Mouse (Mus musculus): ENCODE data around the gene Pdhx. TPM values are rescaled to one million over a fixed set of nuclear protein-coding genes. Genes with fewer than 3 reads are reported as not detected.

Gene Pdhx
- 10 to 100 TPM; 52.9 to 54.1 TPM for total RNA-seq (2021)
- long read RNA-seq, experiment 1, transcript Pdhx-201 (11 exons, 2,506 nt) = major isoform, 88 of 100 reads
- long read RNA-seq, experiment 1, partial matches to known transcripts = 3 of 100 reads
- long read RNA-seq, experiment 1, other reads (novel, unspliced or antisense) = 9 of 100 reads
- long read RNA-seq, experiment 2, transcript Pdhx-201 (11 exons, 2,506 nt) = major isoform, 61 of 66 reads
- long read RNA-seq, experiment 2, partial matches to known transcripts = 4 of 66 reads
- long read RNA-seq, experiment 2, other reads (novel, unspliced or antisense) = 1 of 66 reads

GRCm38 (mm10) chr2:103073219-103073982, at the start of gene Pdhx, which contains the start of gene Apip:
Pdhx (minus strand) TSS chr2:103073513.
Apip (plus strand) TSS chr2:103073675.
- DNase-seq (ENCODE audit: low spot score in 2 of 2) = peak; percentile 100

DNA sequence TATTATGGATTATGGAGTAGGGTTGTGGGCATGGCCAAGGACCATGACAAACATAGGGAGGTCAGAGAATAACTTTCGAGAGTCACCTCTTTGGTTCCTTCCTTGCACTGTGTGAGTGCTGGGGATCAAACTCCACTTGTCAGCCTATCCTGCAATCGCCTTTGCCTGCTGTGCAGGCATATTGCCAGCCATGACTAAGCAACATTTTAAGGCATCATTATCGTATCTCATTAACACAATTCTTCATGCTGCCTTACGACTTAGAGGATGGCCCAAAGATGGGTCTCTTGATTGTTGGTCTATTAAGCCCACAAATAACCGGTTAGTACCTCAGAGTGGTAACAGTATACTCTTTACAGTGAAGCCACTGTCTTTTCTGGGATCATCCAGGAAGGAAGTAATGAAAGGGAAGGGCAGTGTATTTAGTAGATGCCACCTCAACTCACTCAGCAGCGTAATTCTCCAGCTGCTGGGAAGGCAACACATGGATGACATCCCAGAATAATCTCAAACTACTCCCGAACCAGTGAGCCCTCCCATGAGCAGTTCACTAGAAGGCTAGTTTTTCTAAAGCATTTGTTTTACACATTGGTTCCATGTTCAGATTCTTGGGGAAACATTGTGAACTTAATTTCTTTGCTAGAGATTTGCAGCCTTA, 46.0 kb upstream of the Pdhx start:
- no peak for DNase-seq (ENCODE audit: low spot score in 2 of 2)

- no peak for DNase-seq (ENCODE audit: low spot score in 2 of 2)
Measured at GRCm38 (mm10) chr2:103118324-103119196, 45.2 kb upstream of the Pdhx start.

- no peak for DNase-seq (ENCODE audit: low spot score in 2 of 2)
Measured at GRCm38 (mm10) chr2:103117212-103117611, 43.9 kb upstream of the Pdhx start.

DNA sequence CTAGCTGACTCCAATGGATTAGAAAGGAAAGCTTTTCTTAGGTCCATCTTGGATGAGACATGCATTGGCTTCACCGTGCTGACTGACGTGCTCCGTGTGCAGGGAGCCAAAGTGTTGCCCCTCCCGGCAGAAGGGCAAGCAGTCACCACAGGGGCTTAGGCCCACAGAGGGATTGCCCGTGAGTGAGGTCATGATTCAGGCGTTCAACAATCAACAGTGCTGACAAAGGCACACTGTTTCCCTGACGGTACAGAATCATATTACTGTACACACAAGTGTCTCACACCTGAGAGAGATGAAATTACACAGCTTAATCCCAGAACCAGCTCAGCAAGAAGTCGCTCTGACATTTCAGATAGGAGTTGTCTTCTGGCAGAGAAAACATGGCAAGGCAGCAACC, 38.4 kb upstream of the Pdhx start:
- no peak for DNase-seq (ENCODE audit: low spot score in 2 of 2)

- DNase-seq (ENCODE audit: low spot score in 2 of 2) = no peak
Measured at GRCm38 (mm10) chr2:103106172-103106571, 32.9 kb upstream of the Pdhx start.

GRCm38 (mm10) chr2:103102595-103102994, 29.3 kb upstream of the Pdhx start:
- no peak for DNase-seq (ENCODE audit: low spot score in 2 of 2)

DNA sequence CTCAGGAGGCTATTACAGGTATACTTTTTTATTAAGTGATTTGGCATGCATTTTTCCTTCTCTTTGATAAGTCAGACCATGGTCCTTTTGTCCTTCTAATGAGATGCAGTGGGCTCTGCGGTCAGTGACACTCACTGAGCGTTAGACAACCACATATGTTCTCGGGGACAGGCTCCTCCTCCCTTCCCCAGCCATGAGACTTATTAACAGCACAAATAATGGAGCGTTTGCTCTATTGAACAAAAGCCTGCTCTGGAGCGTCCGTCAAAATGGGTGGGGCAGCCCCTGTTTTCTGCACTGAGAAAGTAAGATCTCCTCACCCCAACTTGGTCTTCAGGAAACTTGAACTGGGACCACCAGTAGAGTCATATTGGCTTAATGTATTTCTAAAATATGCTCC, 16.2 kb upstream of the Pdhx start:
- no peak for DNase-seq (ENCODE audit: low spot score in 2 of 2)

GRCm38 (mm10) chr2:103088099-103088498, 14.8 kb upstream of the Pdhx start:
- no peak for DNase-seq (ENCODE audit: low spot score in 2 of 2)

GRCm38 (mm10) chr2:103086432-103086831, 13.1 kb upstream of the Pdhx start:
- peak in 1 of 2 experiments; percentile 55 for DNase-seq (ENCODE audit: low spot score in 2 of 2)

- no peak for DNase-seq (ENCODE audit: low spot score in 2 of 2)
Measured at GRCm38 (mm10) chr2:103085633-103086032, 12.3 kb upstream of the Pdhx start.

- DNase-seq (ENCODE audit: low spot score in 2 of 2) = no peak
Measured at GRCm38 (mm10) chr2:103084451-103084850, 11.1 kb upstream of the Pdhx start.

DNA sequence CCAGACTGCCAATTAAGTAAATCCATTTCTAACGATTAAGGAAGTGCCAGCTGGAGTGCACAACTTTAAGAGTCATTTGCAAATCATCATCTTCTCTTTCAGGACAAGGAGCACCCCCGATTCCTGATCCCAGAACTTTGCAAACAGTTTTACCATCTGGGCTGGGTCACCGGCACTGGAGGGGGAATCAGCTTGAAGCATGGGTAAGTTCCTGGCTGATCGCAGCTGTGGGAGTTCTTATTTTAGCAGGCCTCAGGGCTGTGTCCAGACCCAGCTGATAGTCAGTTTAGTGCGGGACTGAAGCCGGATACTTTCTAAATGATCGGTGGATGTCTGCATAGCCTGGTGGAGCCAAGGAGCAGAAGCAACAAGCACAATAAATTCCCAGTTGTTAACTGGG, 9.5 kb upstream of the Pdhx start:
- no peak for DNase-seq (ENCODE audit: low spot score in 2 of 2)

GRCm38 (mm10) chr2:103081706-103082105, 8.4 kb upstream of the Pdhx start:
- DNase-seq (ENCODE audit: low spot score in 2 of 2) = no peak

- DNase-seq (ENCODE audit: low spot score in 2 of 2) = peak; percentile 14 to 42
Measured at GRCm38 (mm10) chr2:103081117-103081516, 7.8 kb upstream of the Pdhx start.

GRCm38 (mm10) chr2:103070586-103070985, 2.7 kb downstream of the Pdhx start:
- no peak for DNase-seq (ENCODE audit: low spot score in 2 of 2)

DNA sequence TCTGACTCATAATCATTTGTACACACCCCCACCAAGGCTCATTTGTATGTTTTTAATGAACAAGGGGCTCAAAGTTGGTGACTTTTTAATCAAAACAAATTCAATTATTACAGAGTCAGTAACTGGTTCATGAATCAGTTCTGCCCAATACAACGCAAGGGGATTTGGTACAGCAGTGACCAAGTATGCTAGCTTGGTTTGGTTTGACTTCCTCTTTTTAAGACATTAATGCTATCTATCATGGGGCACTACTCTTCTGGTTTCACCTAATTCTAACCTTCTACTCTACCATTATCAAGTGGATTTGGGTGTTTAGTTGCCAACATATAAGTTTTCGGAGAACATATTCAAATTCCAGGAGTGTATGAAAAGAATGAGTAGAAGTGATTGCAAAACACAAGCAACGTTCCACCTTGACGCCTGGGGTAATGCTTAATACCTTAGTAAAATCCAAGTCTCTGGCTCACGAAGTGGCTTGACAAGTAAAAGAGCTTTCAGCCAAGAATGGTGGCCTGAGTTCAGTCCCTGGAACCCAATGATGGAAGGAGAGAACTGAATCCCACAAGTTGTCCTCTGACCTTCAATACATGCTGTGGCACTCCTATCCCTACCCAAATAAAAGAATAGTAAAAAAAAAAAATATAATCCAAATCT, 3.4 kb downstream of the Pdhx start:
- DNase-seq (ENCODE audit: low spot score in 2 of 2) = no peak

DNA sequence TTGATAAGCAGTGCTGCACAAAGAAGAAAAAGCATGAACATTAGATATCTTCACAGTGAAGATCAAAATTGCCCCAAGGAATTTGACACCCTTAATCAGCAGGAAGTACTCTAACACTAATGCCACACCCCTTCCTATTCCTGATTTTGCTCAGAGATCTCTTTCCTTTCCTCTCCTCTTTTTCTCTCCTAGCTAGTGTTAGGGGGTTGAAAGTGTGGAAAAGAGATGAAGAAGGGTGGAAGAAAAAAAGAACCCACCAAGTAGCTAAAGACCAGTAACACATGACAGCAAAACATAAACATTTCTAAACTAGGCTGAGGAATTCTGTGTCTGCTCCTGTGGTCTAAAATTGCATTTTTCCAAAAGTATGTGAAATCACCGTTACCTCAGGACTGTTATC, 4.7 kb downstream of the Pdhx start:
- no peak for DNase-seq (ENCODE audit: low spot score in 2 of 2)

- DNase-seq (ENCODE audit: low spot score in 2 of 2) = no peak
Measured at GRCm38 (mm10) chr2:103067552-103068207, 5.6 kb downstream of the Pdhx start.

Data from left cerebral cortex, adult 18-20 months (tissue).